Mouse (Mus musculus) kidney, adult 2 months (tissue): ENCODE measurements around the gene Ccdc189. TPM values are rescaled to one million over a fixed set of nuclear protein-coding genes. Genes with fewer than 3 reads are reported as not detected.

Experiments used
- DNase-seq: peaks from one replicate; pipeline ENCODE4 v3.0.0; 2021
- H3K27ac ChIP-seq: fragments of 200-500 bp; 2 replicates; pipeline ENCODE4 v1.5.1; 2012; ENCODE audit warnings: low read depth, low read length, control low read depth, inconsistent platforms; ENCODE audit not compliant: insufficient read depth
- H3K27me3 ChIP-seq: fragments of 200-500 bp; replicated peaks from 2 replicates; pipeline ENCODE4 v1.6.1; 2012; ENCODE audit warnings: mild to moderate bottlenecking, moderate library complexity, low read length, inconsistent platforms; ENCODE audit not compliant: control insufficient read depth, insufficient read depth
- H3K36me3 ChIP-seq: fragments of 200-500 bp; 2 replicates; pipeline ENCODE4 v1.6.1; 2012; ENCODE audit warnings: mild to moderate bottlenecking, moderate library complexity, low read length, inconsistent platforms; ENCODE audit not compliant: control insufficient read depth, insufficient read depth
- H3K4me1 ChIP-seq: fragments of 200-500 bp; 2 replicates; pipeline ENCODE4 v1.6.1; 2011; ENCODE audit warnings: low read length; ENCODE audit not compliant: control insufficient read depth, insufficient read depth
- H3K4me3 ChIP-seq: fragments of 200-500 bp; 2 replicates; pipeline ENCODE4 v1.5.1; 2011; ENCODE audit warnings: mild to moderate bottlenecking, low read depth, low read length, control low read depth; ENCODE audit not compliant: insufficient read depth
- CTCF ChIP-seq: fragments of 200-500 bp; conservative IDR thresholded peaks from 2 replicates; pipeline ENCODE4 v1.5.1; 2011; ENCODE audit warnings: low read depth, mild to moderate bottlenecking, control low read depth, low read length, moderate library complexity, mixed read lengths; ENCODE audit not compliant: insufficient read depth, insufficient read length
- POLR2A ChIP-seq: fragments of 200-500 bp; IDR thresholded peaks from one replicate; pipeline ENCODE4 v1.6.1; 2011; ENCODE audit warnings: low read depth, low read length, control low read depth
- whole genome bisulfite sequencing: fragments of 180-500 bp; shearing (Covaris S2); methylation state at CpG from one replicate; pipeline ENCODE4 v1.1.7; 2018; 5-methylcytosine and 5-hydroxymethylcytosine counted together
- polyA plus RNA-seq: library from polyadenylated mRNA; depleted of rRNA; stranded (reverse); fragments of >200 nt; gene quantifications from 2 replicates; pipeline ENCODE4 v1.2.3, GENCODE M21; 2012

Gene Ccdc189
- polyA plus RNA-seq, 1 experiment: 18.6 TPM

DNA sequence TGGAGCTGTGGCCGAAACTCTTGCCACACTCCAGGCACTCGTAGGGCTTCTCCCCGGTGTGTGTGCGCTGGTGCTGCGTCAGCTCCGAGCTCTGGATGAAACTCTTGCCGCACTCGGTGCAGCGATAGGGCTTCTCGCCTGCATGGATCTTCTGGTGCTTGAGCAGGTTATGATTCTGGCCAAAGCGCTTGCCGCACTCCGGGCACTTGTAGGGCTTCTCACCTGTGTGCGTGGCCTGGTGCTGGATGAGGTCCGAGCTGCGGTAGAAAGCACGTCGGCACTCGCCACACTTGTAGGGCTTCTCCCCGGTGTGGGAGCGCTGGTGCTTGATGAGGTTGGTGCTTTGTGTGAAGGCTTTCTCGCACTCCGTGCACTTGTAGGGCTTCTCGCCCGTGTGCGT is 23.2 kb upstream of the Ccdc189 start:
- Histone ChIP-seq H3K27me3 (no peaks in the 10 kb centered on the region), H3K36me3 (peaks cover 3% of the 10 kb centered on the region; the same call in 1 of the 2 replicates), H3K4me1 (peaks cover 8% of the 10 kb centered on the region; the same call in 1 of the 2 replicates), H3K27ac (no peak overlapping the region), H3K4me3 (no peak overlapping the region)
- WGBS: 96% methylated on average over 26 of the region's 26 CpGs
- DNase-seq: no peak
- no peak for TF ChIP-seq POLR2A
- no peak for TF ChIP-seq CTCF

DNA sequence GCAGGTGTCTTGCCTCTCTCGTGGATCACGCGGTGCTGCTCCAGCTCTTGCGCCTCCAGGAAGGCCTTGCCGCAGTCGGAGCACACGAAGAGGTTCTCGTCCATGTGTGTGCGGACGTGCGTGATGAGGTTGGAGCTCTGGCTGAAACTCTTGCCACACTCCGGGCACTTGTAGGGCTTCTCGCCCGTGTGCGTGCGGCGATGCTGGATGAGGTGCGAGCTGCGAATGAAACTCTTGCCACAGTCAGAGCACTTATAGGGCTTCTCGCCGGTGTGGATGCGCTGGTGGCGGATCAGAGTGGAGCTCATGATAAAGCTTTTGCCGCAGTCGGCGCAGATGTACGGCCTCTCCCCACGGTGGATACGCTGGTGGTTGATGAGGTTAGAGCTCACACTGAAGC is 22.6 kb upstream of the Ccdc189 start:
- H3K4me1 ChIP-seq: peaks cover 8% of the 10 kb centered on the region; the same call in 1 of the 2 replicates
- no peak overlapping the region for H3K4me3 ChIP-seq
- no peak for DNase-seq
- H3K36me3 ChIP-seq: peaks cover 3% of the 10 kb centered on the region; the same call in 1 of the 2 replicates
- WGBS: 96% methylated on average over 29 of the region's 29 CpGs
- no peaks in the 10 kb centered on the region for H3K27me3 ChIP-seq
- TF ChIP-seq CTCF (no peak), POLR2A (no peak)
- no peak overlapping the region for H3K27ac ChIP-seq

- H3K36me3 ChIP-seq: peaks cover 6% of the 10 kb centered on the region; the same call in 1 of the 2 replicates
- no peak overlapping the region for H3K27ac ChIP-seq
- H3K4me1 ChIP-seq: no peaks in the 10 kb centered on the region
- DNase-seq: no peak
- H3K4me3 ChIP-seq: no peak overlapping the region
- 87% methylated on average over 6 of the region's 6 CpGs for WGBS
- H3K27me3 ChIP-seq: no peaks in the 10 kb centered on the region
- no peak for TF ChIP-seq POLR2A
- TF ChIP-seq CTCF: no peak
These were observed 18.8 kb upstream of the Ccdc189 start for GRCm38 (mm10) chr7:127607150-127607549.

GRCm38 (mm10) chr7:127604256-127604655 is 15.9 kb upstream of the Ccdc189 start:
- Histone ChIP-seq H3K27me3 (no peaks in the 10 kb centered on the region), H3K4me1 (no peaks in the 10 kb centered on the region), H3K4me3 (no peak overlapping the region), H3K36me3 (peaks cover 6% of the 10 kb centered on the region), H3K27ac (no peak overlapping the region)
- WGBS: 85% methylated on average over 10 of the region's 10 CpGs
- no peak for TF ChIP-seq POLR2A
- TF ChIP-seq CTCF: no peak
- no peak for DNase-seq

GRCm38 (mm10) chr7:127602903-127603302 is 14.5 kb upstream of the Ccdc189 start:
- Histone ChIP-seq H3K4me3 (no peak overlapping the region), H3K27me3 (no peaks in the 10 kb centered on the region), H3K36me3 (peaks cover 8% of the 10 kb centered on the region), H3K4me1 (no peaks in the 10 kb centered on the region), H3K27ac (no peak overlapping the region)
- no peak for DNase-seq
- TF ChIP-seq POLR2A: no peak
- no peak for TF ChIP-seq CTCF
- 79% methylated on average over 2 of the region's 2 CpGs for WGBS

DNA sequence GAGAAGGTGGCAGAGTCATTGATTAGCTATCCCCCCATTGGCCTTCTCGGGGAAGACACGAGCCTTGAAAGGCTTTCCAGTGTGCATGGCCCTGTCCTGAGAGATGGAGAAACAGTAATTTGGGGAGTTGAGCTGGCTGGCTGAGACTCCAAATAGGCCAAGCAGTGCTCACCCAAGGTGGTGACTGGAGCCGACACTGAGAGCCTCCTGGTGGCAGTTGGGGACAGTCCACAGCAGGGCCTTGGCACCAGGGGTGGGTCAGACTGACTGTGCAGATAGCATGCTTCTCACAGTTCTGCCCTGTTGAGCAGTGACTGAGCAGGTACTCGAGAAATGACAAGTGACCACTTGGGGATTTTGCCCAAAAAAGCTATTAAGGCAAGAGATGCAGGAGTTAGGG is 13.3 kb upstream of the Ccdc189 start:
- TF ChIP-seq POLR2A (no peak), CTCF (no peak)
- Histone ChIP-seq H3K27me3 (no peaks in the 10 kb centered on the region), H3K4me1 (no peaks in the 10 kb centered on the region), H3K36me3 (peaks cover 8% of the 10 kb centered on the region), H3K4me3 (no peak overlapping the region), H3K27ac (no peak overlapping the region)
- DNase-seq: no peak
- WGBS: 74% methylated on average over 4 of the region's 4 CpGs

GRCm38 (mm10) chr7:127600612-127601011 is 12.2 kb upstream of the Ccdc189 start:
- Histone ChIP-seq H3K4me1 (no peaks in the 10 kb centered on the region), H3K36me3 (peaks cover 8% of the 10 kb centered on the region), H3K4me3 (no peak overlapping the region), H3K27me3 (no peaks in the 10 kb centered on the region), H3K27ac (no peak overlapping the region)
- no peak for DNase-seq
- WGBS: 95% methylated on average over 7 of the region's 7 CpGs
- TF ChIP-seq POLR2A (no peak), CTCF (no peak)
